Mouse (Mus musculus): ENCODE data around the gene Otof.

GRCm38 (mm10) chr5:30415876-30416275 lies 45.9 kb downstream of the Otof start:
- TF ChIP-seq CTCF (conservative IDR thresholded peaks at IDR 0.05; ENCODE audit: low read length) (no peak), POU5F1 (IDR thresholded peaks at IDR 0.05; ENCODE audit: borderline replicate concordance, low read length) (no peak), NANOG (IDR thresholded peaks at IDR 0.05; ENCODE audit: borderline replicate concordance, low read length) (no peak)
